In the genomic region with DNA sequence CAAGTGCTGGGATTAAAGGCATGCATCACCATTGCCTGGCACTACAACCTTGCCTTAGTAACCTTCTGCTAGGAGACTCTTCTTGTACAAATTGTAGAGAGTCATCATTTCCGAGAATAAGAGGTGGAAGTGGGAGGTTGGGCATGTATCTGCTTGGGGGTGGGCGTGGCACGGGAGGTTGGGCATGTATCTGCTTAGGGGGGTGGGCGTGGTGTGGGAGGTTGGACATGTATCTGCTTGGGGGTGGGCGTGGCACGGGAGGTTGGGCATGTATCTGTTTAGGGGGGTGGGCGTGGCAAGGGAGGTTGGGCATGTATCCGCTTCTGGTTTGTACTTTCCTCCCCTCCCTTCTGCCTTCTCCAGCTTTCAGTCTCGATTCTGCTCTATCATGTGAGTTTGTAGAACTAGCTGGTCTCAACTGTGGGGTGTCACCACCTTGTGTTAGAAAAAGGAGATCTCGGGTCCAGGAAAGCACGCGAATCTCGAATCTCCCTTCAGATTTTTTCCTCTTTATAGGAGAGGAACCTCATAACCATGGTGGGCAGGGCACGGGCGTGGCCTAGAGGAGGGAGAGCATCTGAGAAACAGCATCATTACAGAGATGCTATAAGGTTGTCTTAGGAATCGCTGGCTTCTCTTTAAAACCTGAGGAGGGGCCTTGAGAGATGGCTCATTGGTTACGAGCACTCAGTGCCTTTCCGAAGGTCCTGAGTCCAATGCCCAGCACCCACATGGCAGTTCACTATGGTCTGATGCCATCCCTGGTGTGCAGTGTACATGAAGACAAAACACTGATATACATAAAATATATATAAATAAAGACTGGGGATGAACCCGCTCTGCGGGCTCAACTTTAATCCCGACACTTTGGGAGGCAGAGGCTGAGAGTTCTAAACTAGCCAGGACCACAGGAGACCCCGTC, we compare ENCODE assay signal across 8 mouse cellular contexts. TPM values are rescaled to one million over a fixed set of nuclear protein-coding genes. Genes with fewer than 3 reads are reported as not detected.
A peak's percentile ranks its signal among the peaks of the same experiment; 100 is the strongest.
DNase-seq lines count a peak whose midpoint lies in the region; ATAC-seq and TF ChIP-seq lines count a peak whose summit lies in the region.

No protein-coding gene starts in this region.

- no peaks in the 10 kb centered on the region for H3K27me3 ChIP-seq in CH12.LX (replicated peaks)
- no peaks in the 10 kb centered on the region; the same call in 1 of the 2 replicates for H3K27me3 ChIP-seq in forebrain, postnatal 0 days (ENCODE audit: insufficient read depth, low read length)
- peaks cover 3% of the 10 kb centered on the region; the same call in 1 of the 2 replicates for H3K27me3 ChIP-seq in hindbrain, embryonic 12.5 days

- H3K4me1 ChIP-seq in CH12.LX (ENCODE audit: control insufficient read depth in 1 of 2, insufficient read depth in 2 of 2): peaks cover 10 to 37% of the 10 kb centered on the region in 2 experiments
- H3K4me1 ChIP-seq in bone marrow, adult 2 months (ENCODE audit: control insufficient read depth, insufficient read depth, low read length): peaks cover 2% of the 10 kb centered on the region; the same call in 1 of the 2 replicates
- peaks cover 4% of the 10 kb centered on the region; the same call in 1 of the 2 replicates for H3K4me1 ChIP-seq in forebrain, postnatal 0 days (ENCODE audit: insufficient read depth)
- H3K4me1 ChIP-seq in hindbrain, embryonic 12.5 days: peaks cover 15% of the 10 kb centered on the region

- H3K79me2 ChIP-seq in CH12.LX (replicated peaks; ENCODE audit: control insufficient read depth, extremely low read depth, insufficient read depth, poor library complexity, severe bottlenecking): no peaks in the 10 kb centered on the region

- TF ChIP-seq RAD21 in CH12.LX (IDR thresholded peaks at IDR 0.05; ENCODE audit: low read depth, low read length): peak; percentile 29

- 0 out of 2 replicates have a peak, but pooled peaks have one; percentile 19 for TF ChIP-seq EP300 in CH12.LX (IDR thresholded peaks at IDR 0.05; ENCODE audit: low read length)

- no peaks in the 10 kb centered on the region for H3K36me3 ChIP-seq in CH12.LX (replicated peaks in 1 of 2; ENCODE audit: control insufficient read depth in 1 of 2, insufficient read depth in 1 of 2, low read length in 1 of 2)
- no peaks in the 10 kb centered on the region for H3K36me3 ChIP-seq in forebrain, postnatal 0 days (ENCODE audit: insufficient read depth)
- no peaks in the 10 kb centered on the region for H3K36me3 ChIP-seq in hindbrain, embryonic 12.5 days

- peak; percentile 67 for ATAC-seq in forebrain, postnatal 0 days
- 0 out of 2 replicates have a peak, but pooled peaks have one; percentile 21 for ATAC-seq in hindbrain, embryonic 12.5 days (ENCODE audit: low FRiP score)
- peak; percentile 88 for ATAC-seq in megakaryocyte progenitor cell, adult 5-6 weeks (replicated peaks; ENCODE audit: poor library complexity)

- H3K9ac ChIP-seq in CH12.LX (ENCODE audit: insufficient read depth, low read depth): peak overlapping the region; percentile 73
- no peak overlapping the region for H3K9ac ChIP-seq in forebrain, postnatal 0 days
- H3K9ac ChIP-seq in hindbrain, embryonic 12.5 days: no peak overlapping the region

- intact Hi-C loops in left cerebral cortex, postnatal 25 days (cut with DNase I): no loop called here

- H3K4me3 ChIP-seq in CH12.LX (replicated peaks in 1 of 3; ENCODE audit: low read depth in 2 of 3, low read length in 2 of 3, poor library complexity in 1 of 3): peak overlapping the region; percentile 50 to 63 (median 58)
- H3K4me3 ChIP-seq in bone marrow, adult 2 months (replicated peaks; ENCODE audit: control insufficient read depth, low read depth, low read length): peak overlapping the region; percentile 58
- H3K4me3 ChIP-seq in forebrain, postnatal 0 days (ENCODE audit: low read depth, low read length): peak overlapping the region; percentile 10
- H3K4me3 ChIP-seq in hindbrain, embryonic 12.5 days: peak overlapping the region; percentile 19

- H3K27ac ChIP-seq in CH12.LX (ENCODE audit: insufficient read depth, low read depth): peak overlapping the region; percentile 93
- H3K27ac ChIP-seq in bone marrow, adult 2 months (ENCODE audit: control insufficient read depth, insufficient read depth, low read depth, low read length, poor library complexity): peak overlapping the region; percentile 88
- no peak overlapping the region for H3K27ac ChIP-seq in forebrain, postnatal 0 days (ENCODE audit: low read depth, low read length)
- H3K27ac ChIP-seq in hindbrain, embryonic 12.5 days: peak overlapping the region; percentile 41

- TF ChIP-seq CTCF in CH12.LX (conservative IDR thresholded peaks at IDR 0.05 in 1 of 2, IDR thresholded peaks at IDR 0.05 in 1 of 2; ENCODE audit: low read depth in 2 of 2, low read length in 2 of 2): peak in 1 of 2 experiments; percentile 33; a peak in 1 of 4 replicates
- TF ChIP-seq CTCF in bone marrow, adult 2 months (IDR thresholded peaks at IDR 0.05; ENCODE audit: control insufficient read depth, insufficient read depth, low read length): no peak
- peak; percentile 19; the same call in 1 of the 2 replicates for TF ChIP-seq CTCF in forebrain, postnatal 0 days (IDR thresholded peaks at IDR 0.05; ENCODE audit: low read depth)

- peak; percentile 61 for TF ChIP-seq POLR2A in CH12.LX (IDR thresholded peaks at IDR 0.05; ENCODE audit: low read depth, low read length)
- peak; percentile 41; the same call in 1 of the 2 replicates for TF ChIP-seq POLR2A in bone marrow, adult 2 months (IDR thresholded peaks at IDR 0.05; ENCODE audit: borderline replicate concordance, control insufficient read depth, low read depth, low read length)

- peak; percentile 90 for DNase-seq in CH12.LX (ENCODE audit: extremely low read depth)
- DNase-seq in forebrain, postnatal 0 days: peak; percentile 47
- peak; percentile 7 to 34 for DNase-seq in left cerebral cortex, postnatal 25 days (ENCODE audit: low spot score in 2 of 2)
- DNase-seq in right cerebral cortex, postnatal 14 days: peak; percentile 39
- DNase-seq in urinary bladder, postnatal 36 days (ENCODE audit: low spot score in 2 of 2): peak; percentile 56 to 79

- H3K9me3 ChIP-seq in CH12.LX (replicated peaks; ENCODE audit: low read length): no peaks in the 10 kb centered on the region
- H3K9me3 ChIP-seq in forebrain, postnatal 0 days (ENCODE audit: low read length): no peaks in the 10 kb centered on the region
- no peaks in the 10 kb centered on the region for H3K9me3 ChIP-seq in hindbrain, embryonic 12.5 days (replicated peaks)

- in situ Hi-C loops in CH12.LX (cut with MboI; ENCODE audit: low pct_ligation_motif_present, low pct_unique_long_range_greater_than_20kb, low sequenced_read_pairs): no loop called here

- 2% methylated on average over 22 of the region's 22 CpGs for WGBS in bone marrow, adult 2 months
- 4% methylated on average over 22 of the region's 22 CpGs for WGBS in forebrain, postnatal 0 days
- 4% methylated on average over 22 of the region's 22 CpGs for WGBS in hindbrain, embryonic 12.5 days

- dilution Hi-C loops in CH12.LX (cut with MboI; ENCODE audit: extremely low pct_ligation_motif_present, extremely low pct_unique_long_range_greater_than_20kb, low sequenced_read_pairs): no loop called here

- peak overlapping the region; percentile 98 for H3K4me2 ChIP-seq in CH12.LX (ENCODE audit: insufficient read depth, low read depth, poor library complexity, severe bottlenecking)
- peak overlapping the region; percentile 33 for H3K4me2 ChIP-seq in forebrain, postnatal 0 days (ENCODE audit: low read depth)
- peak overlapping the region; percentile 51 for H3K4me2 ChIP-seq in hindbrain, embryonic 12.5 days (replicated peaks)

TF ChIP-seq in CH12.LX, 34 proteins besides CTCF, POLR2A, EP300 and RAD21 (continues in another document):
- TF ChIP-seq MXI1 (IDR thresholded peaks at IDR 0.05; ENCODE audit: low read depth, low read length) (peak; percentile 88), ELF1 (IDR thresholded peaks at IDR 0.05; ENCODE audit: low read depth, low read length) (peak; percentile 64; the same call in 1 of the 2 replicates), TBP (conservative IDR thresholded peaks at IDR 0.05; ENCODE audit: low read depth, low read length) (peak; percentile 78)

RNA-seq across cellular contexts. Expression of gene D17Wsu92e, which starts 5.8 kb away (rescaled TPM):
- total RNA-seq in CH12.LX (2012; rRNA removed) (44.2 and 46.4 TPM in 2 replicates), CH12.LX (2014; rRNA removed) (33.1 and 34.9 TPM in 2 replicates)
- polyA plus RNA-seq in CH12.LX (2012; ENCODE audit: insufficient read length, low read depth): 70.8 and 73.5 TPM in 2 replicates
- polyA plus RNA-seq in bone marrow, adult 2 months (2011; ENCODE audit: insufficient read depth, insufficient read length, low replicate concordance, missing spikeins): 67.3 and 80.9 TPM in 2 replicates
- 63.6 and 70.5 TPM in 2 replicates for total RNA-seq in forebrain, postnatal 0 days (2014; rRNA removed)
- 8.6 and 9.4 TPM in 2 replicates for polyA plus RNA-seq in forebrain, postnatal 0 days (2015; fragmentation: Nextera tagmentation; extraction: Ambion mirVana)
- polyA plus RNA-seq in hindbrain, embryonic 12.5 days (2016; fragmentation: Nextera tagmentation; extraction: Ambion mirVana): 11.8 and 13.7 TPM in 2 replicates
- 100 to 1,000 TPM; 196 to 198 TPM for total RNA-seq in left cerebral cortex, postnatal 25 days (2021)
- 27.6 and 32.4 TPM in 2 replicates for total RNA-seq in megakaryocyte progenitor cell, adult 5-6 weeks (2015)
- 46.4 and 57.5 TPM in 2 replicates for total RNA-seq in megakaryocyte progenitor cell, adult 5-6 weeks (2017)

RNA-seq across cellular contexts. Expression of gene Snrpc, which starts 11.7 kb away (rescaled TPM):
- 154 and 173 TPM in 2 replicates for total RNA-seq in CH12.LX (2012; rRNA removed)
- 165 and 171 TPM in 2 replicates for total RNA-seq in CH12.LX (2014; rRNA removed)
- polyA plus RNA-seq in CH12.LX (2012; ENCODE audit: insufficient read length, low read depth): 184 and 194 TPM in 2 replicates
- polyA plus RNA-seq in bone marrow, adult 2 months (2011; ENCODE audit: insufficient read depth, insufficient read length, low replicate concordance, missing spikeins): 49.4 and 74.7 TPM in 2 replicates
- total RNA-seq in forebrain, postnatal 0 days (2014; rRNA removed): 137 and 204 TPM in 2 replicates
- polyA plus RNA-seq in forebrain, postnatal 0 days (2015; fragmentation: Nextera tagmentation; extraction: Ambion mirVana): 259 and 297 TPM in 2 replicates
- polyA plus RNA-seq in hindbrain, embryonic 12.5 days (2016; fragmentation: Nextera tagmentation; extraction: Ambion mirVana): 299 and 327 TPM in 2 replicates
- 10 to 100 TPM; 50.7 to 54.5 TPM for total RNA-seq in left cerebral cortex, postnatal 25 days (2021)
- 147 and 154 TPM in 2 replicates for total RNA-seq in megakaryocyte progenitor cell, adult 5-6 weeks (2015)
- 128 and 132 TPM in 2 replicates for total RNA-seq in megakaryocyte progenitor cell, adult 5-6 weeks (2017)

RNA-seq across cellular contexts. Expression of gene Uhrf1bp1, which starts 30.0 kb away (rescaled TPM):
- total RNA-seq in CH12.LX (2012; rRNA removed) (9.8 and 13.1 TPM in 2 replicates), CH12.LX (2014; rRNA removed) (5.7 and 6.0 TPM in 2 replicates)
- 12.2 and 13.6 TPM in 2 replicates for polyA plus RNA-seq in CH12.LX (2012; ENCODE audit: insufficient read length, low read depth)
- 5.9 and 7.9 TPM in 2 replicates for polyA plus RNA-seq in bone marrow, adult 2 months (2011; ENCODE audit: insufficient read depth, insufficient read length, low replicate concordance, missing spikeins)
- total RNA-seq in forebrain, postnatal 0 days (2014; rRNA removed): 9.8 and 13.6 TPM in 2 replicates
- 2.1 and 2.6 TPM in 2 replicates for polyA plus RNA-seq in forebrain, postnatal 0 days (2015; fragmentation: Nextera tagmentation; extraction: Ambion mirVana)
- polyA plus RNA-seq in hindbrain, embryonic 12.5 days (2016; fragmentation: Nextera tagmentation; extraction: Ambion mirVana): 9.4 TPM in 2 replicates
- total RNA-seq in left cerebral cortex, postnatal 25 days (2021): 10 to 100 TPM; 17.8 to 22.9 TPM
- 6.0 and 8.1 TPM in 2 replicates for total RNA-seq in megakaryocyte progenitor cell, adult 5-6 weeks (2015)
- 8.4 and 9.3 TPM in 2 replicates for total RNA-seq in megakaryocyte progenitor cell, adult 5-6 weeks (2017)

Comparison
In these comparisons a context has a peak if more than half of its experiments do, and no peak if none do; other contexts are left out.
1. DNase-seq: peak in every context shown above with its lines; median percentile 90 in CH12.LX; 68 in urinary bladder, postnatal 36 days; 47 in forebrain, postnatal 0 days; 39 in right cerebral cortex, postnatal 14 days; 20 in left cerebral cortex, postnatal 25 days.
2. H3K4me2 ChIP-seq: peak in every context shown above with its lines; median percentile 98 in CH12.LX; 51 in hindbrain, embryonic 12.5 days; 33 in forebrain, postnatal 0 days.
3. ATAC-seq: peak in every context shown above with its lines; median percentile 88 in megakaryocyte progenitor cell, adult 5-6 weeks; 67 in forebrain, postnatal 0 days; 21 in hindbrain, embryonic 12.5 days.